Mouse (Mus musculus): ENCODE data around the gene Klf13. TPM values are rescaled to one million over a fixed set of nuclear protein-coding genes. Genes with fewer than 3 reads are reported as not detected.

Gene Klf13
- polyA plus RNA-seq, 1 experiment from 2014 or later = 14.1 TPM

GRCm38 (mm10) chr7:63924151-63924550 lies 14.6 kb downstream of the Klf13 start:
- Histone ChIP-seq H3K4me3 (replicated peaks) (no peak overlapping the region), H3K27me3 (no peaks in the 10 kb centered on the region), H3K9me3 (replicated peaks) (no peaks in the 10 kb centered on the region), H3K27ac (no peak overlapping the region), H3K4me1 (replicated peaks) (peaks cover 96% of the 10 kb centered on the region), H3K9ac (no peak overlapping the region), H3K4me2 (no peak overlapping the region), H3K36me3 (peaks cover 3% of the 10 kb centered on the region; the same call in 1 of the 2 replicates)
- ATAC-seq (ENCODE audit: low read depth) = no peak
- DNase-seq = no peak
- WGBS (ENCODE audit: insufficient replicate concordance) = 67% methylated on average over 1 of the region's 1 CpGs

DNA sequence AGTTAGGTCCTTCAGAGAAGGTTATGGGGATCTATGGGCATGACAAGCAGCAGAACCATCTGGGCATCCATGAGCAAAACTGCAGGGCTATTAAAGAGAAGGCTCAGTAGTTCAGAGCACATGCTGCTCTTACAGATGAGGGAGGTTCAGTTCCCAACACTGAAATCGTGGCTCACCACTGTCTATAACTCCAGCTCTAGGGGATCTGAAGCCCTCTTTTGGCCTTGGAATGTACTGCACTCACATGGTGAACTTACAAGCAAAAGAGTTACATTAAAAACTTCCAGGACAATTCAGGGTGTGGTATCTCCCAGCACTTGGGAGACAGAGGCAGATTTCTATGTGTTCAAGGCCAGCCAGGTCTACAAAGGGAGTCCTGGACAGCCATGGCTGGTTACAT lies 15.7 kb downstream of the Klf13 start:
- DNase-seq (no peak), ATAC-seq (ENCODE audit: low read depth) (no peak)
- Histone ChIP-seq H3K9me3 (replicated peaks) (no peaks in the 10 kb centered on the region), H3K4me2 (no peak overlapping the region), H3K9ac (no peak overlapping the region), H3K4me3 (replicated peaks) (no peak overlapping the region), H3K27me3 (no peaks in the 10 kb centered on the region), H3K4me1 (replicated peaks) (peaks cover 98% of the 10 kb centered on the region), H3K36me3 (peaks cover 3% of the 10 kb centered on the region; the same call in 1 of the 2 replicates), H3K27ac (no peak overlapping the region)
- 74% methylated on average over 1 of the region's 1 CpGs for WGBS (ENCODE audit: insufficient replicate concordance)

DNA sequence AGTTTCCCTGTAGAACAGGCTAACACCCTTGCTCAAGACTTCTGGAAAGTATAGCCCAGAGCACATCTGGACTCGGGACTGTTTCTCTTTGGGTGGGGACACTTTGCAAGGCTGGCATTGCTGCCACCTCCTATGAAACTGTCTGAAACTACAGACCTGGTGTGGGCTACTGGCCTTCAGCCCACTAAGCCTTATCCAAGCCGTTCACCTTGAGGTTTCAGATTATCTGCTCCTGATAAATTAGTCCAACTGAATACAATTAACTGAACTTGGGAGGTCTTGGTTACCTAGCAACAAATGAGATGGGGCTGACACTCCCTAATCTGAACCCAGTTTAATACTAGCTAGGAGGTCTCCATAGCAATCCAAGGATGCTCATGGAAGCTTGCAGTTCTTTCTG lies 16.1 kb downstream of the Klf13 start:
- Histone ChIP-seq H3K27me3 (no peaks in the 10 kb centered on the region), H3K36me3 (peaks cover 3% of the 10 kb centered on the region; the same call in 1 of the 2 replicates), H3K9me3 (replicated peaks) (no peaks in the 10 kb centered on the region), H3K27ac (no peak overlapping the region), H3K4me1 (replicated peaks) (peaks cover 97% of the 10 kb centered on the region), H3K4me3 (replicated peaks) (no peak overlapping the region), H3K4me2 (no peak overlapping the region), H3K9ac (no peak overlapping the region)
- ATAC-seq (ENCODE audit: low read depth) = peak; percentile 33; the same call in 1 of the 2 replicates
- WGBS (ENCODE audit: insufficient replicate concordance) = 33% methylated on average over 2 of the region's 2 CpGs
- DNase-seq = no peak

DNA sequence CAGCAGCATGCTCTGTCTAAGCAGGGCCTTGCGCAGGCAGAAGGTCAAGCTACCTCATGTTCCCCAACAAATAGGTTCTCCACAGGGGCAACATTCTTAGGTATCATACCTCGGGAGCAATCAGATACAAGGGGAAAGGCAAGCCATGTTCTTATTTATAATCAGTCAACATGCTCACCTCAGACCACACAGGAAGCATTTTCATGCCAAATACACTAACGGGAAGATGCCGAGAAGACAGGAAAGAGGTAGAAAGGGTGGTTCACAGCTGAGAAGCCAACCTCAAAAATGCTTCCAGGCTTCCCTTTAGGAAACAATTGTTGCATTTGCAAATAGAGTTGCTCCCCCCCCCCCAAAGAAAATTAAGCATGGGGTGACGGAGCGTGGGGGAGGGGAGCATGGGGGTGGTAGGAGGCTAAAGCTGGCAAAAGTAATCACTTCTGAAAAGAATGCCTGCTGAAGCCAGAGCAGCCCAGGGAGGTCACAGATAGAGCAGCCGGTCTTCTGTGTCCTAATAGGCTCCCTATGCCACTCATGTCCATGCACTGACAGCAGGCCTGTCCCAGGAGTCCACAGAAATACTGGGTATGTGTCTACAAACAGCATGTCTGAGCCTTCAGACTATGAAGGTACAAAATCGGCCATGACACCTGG lies 16.7 kb downstream of the Klf13 start:
- peaks cover 3% of the 10 kb centered on the region; the same call in 1 of the 2 replicates for H3K36me3 ChIP-seq
- no peaks in the 10 kb centered on the region for H3K27me3 ChIP-seq
- peaks cover 91% of the 10 kb centered on the region for H3K4me1 ChIP-seq (replicated peaks)
- DNase-seq = no peak
- no peaks in the 10 kb centered on the region for H3K9me3 ChIP-seq (replicated peaks)
- H3K27ac ChIP-seq = no peak overlapping the region
- no peak overlapping the region for H3K9ac ChIP-seq
- ATAC-seq (ENCODE audit: low read depth) = no peak
- 58% methylated on average over 8 of the region's 8 CpGs for WGBS (ENCODE audit: insufficient replicate concordance)
- H3K4me3 ChIP-seq (replicated peaks) = no peak overlapping the region
- H3K4me2 ChIP-seq = no peak overlapping the region

DNA sequence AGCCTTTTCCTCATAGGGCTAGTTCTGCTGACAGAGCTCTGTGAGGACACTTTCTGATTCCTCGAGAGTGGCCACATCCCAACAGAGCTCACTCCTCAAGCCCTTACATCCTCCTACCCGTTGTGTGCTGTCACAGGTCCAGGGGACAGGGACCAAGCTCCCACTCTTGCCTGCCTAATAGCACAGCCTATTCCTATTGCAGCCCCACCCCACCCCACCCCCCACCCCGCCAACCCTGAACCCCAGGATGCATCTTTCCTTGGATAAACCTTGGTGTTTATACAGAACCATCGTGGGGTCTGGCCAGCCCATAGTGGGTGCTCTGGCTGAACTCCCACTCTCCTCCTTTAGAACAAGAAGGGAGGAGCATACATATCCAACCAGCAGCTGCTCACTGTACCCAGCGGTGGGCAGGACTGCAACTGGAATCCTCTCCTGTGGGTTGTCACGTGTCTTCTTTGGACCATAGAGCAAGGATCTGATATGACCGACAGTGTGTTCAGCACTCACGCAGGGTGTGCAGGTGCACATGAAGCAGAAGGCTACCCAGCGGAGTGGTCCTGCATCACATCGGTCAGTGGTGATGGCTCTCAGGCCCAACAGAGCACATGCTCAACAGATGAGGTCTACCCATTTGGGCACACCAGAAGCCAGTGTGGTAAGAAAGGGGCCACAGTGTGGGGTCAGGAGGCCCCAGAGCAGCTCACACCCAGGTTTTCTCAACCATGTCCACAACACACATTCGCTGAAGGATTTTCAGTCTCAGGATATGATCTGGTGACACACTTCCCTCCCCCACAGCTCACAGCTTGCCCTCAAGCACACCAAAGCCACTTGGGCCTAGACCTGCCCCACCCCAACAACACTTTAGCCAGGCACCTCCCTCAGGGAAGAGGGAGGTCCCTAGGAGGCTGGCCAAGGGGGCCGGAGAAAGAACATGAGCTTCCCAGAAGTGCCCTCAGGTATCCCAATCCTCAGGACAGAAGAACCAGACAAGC lies 19.6 kb downstream of the Klf13 start:
- no peaks in the 10 kb centered on the region for H3K27me3 ChIP-seq
- DNase-seq (no peak), ATAC-seq (ENCODE audit: low read depth) (no peak)
- H3K36me3 ChIP-seq = peaks cover 3% of the 10 kb centered on the region; the same call in 1 of the 2 replicates
- H3K27ac ChIP-seq = peak overlapping the region; percentile 47
- H3K4me3 ChIP-seq (replicated peaks) = no peak overlapping the region
- no peak overlapping the region for H3K9ac ChIP-seq
- no peak overlapping the region; the same call in 1 of the 2 replicates for H3K4me2 ChIP-seq
- no peaks in the 10 kb centered on the region for H3K9me3 ChIP-seq (replicated peaks)
- peaks cover 85% of the 10 kb centered on the region for H3K4me1 ChIP-seq (replicated peaks)
- 71% methylated on average over 12 of the region's 12 CpGs for WGBS (ENCODE audit: insufficient replicate concordance)

GRCm38 (mm10) chr7:63917693-63918092 lies 21.0 kb downstream of the Klf13 start:
- DNase-seq (no peak), ATAC-seq (ENCODE audit: low read depth) (no peak)
- no peak overlapping the region for H3K9ac ChIP-seq
- WGBS (ENCODE audit: insufficient replicate concordance) = 76% methylated on average over 6 of the region's 6 CpGs
- H3K9me3 ChIP-seq (replicated peaks) = no peaks in the 10 kb centered on the region
- H3K36me3 ChIP-seq = no peaks in the 10 kb centered on the region
- no peaks in the 10 kb centered on the region for H3K27me3 ChIP-seq
- H3K4me1 ChIP-seq (replicated peaks) = peaks cover 86% of the 10 kb centered on the region
- no peak overlapping the region for H3K4me2 ChIP-seq
- no peak overlapping the region for H3K4me3 ChIP-seq (replicated peaks)
- no peak overlapping the region for H3K27ac ChIP-seq

- Histone ChIP-seq H3K27ac (no peak within 1 kb of the TSS), H3K9me3 (replicated peaks) (no peaks in the 10 kb centered on the region), H3K4me2 (no peak within 1 kb of the TSS), H3K27me3 (no peaks in the 10 kb centered on the region), H3K4me1 (replicated peaks) (peaks cover 87% of the 10 kb centered on the region), H3K9ac (no peak within 1 kb of the TSS), H3K4me3 (replicated peaks) (no peak within 1 kb of the TSS), H3K36me3 (no peaks in the 10 kb centered on the region)
- no peak for ATAC-seq (ENCODE audit: low read depth)
- DNase-seq = no peak
- 78% methylated on average over 6 of the region's 6 CpGs for WGBS (ENCODE audit: insufficient replicate concordance)
These were observed 22.3 kb downstream of the Klf13 start, which contains the start of gene E030018B13Rik for GRCm38 (mm10) chr7:63916268-63916907. Gene E030018B13Rik (plus strand): TSS chr7:63916857.

DNA sequence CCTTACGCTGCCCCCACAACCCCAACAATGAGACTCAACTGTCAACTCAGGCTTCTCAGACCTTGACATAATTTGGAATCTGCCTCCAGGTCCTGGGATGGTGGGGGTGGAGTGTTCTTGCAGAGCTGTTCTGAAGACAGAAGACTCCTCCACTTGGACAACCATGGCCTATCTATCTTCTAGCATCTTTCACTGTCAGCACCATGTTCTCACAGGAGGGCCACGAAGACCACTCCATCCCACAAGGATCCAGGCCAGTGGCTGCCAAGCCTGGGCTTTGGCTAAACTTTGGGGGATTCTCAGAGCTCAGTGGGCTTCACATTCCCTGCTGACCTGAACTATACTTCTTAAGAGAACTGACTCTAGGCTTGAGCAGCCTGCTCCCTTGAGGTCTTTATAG lies 23.8 kb downstream of the Klf13 start:
- Histone ChIP-seq H3K4me3 (replicated peaks) (no peak overlapping the region), H3K36me3 (no peaks in the 10 kb centered on the region), H3K9ac (no peak overlapping the region), H3K9me3 (replicated peaks) (no peaks in the 10 kb centered on the region), H3K4me2 (no peak overlapping the region), H3K27me3 (no peaks in the 10 kb centered on the region), H3K27ac (no peak overlapping the region), H3K4me1 (replicated peaks) (peaks cover 87% of the 10 kb centered on the region)
- DNase-seq (no peak), ATAC-seq (ENCODE audit: low read depth) (no peak)
- WGBS (ENCODE audit: insufficient replicate concordance) = 86% methylated on average over 2 of the region's 2 CpGs

DNA sequence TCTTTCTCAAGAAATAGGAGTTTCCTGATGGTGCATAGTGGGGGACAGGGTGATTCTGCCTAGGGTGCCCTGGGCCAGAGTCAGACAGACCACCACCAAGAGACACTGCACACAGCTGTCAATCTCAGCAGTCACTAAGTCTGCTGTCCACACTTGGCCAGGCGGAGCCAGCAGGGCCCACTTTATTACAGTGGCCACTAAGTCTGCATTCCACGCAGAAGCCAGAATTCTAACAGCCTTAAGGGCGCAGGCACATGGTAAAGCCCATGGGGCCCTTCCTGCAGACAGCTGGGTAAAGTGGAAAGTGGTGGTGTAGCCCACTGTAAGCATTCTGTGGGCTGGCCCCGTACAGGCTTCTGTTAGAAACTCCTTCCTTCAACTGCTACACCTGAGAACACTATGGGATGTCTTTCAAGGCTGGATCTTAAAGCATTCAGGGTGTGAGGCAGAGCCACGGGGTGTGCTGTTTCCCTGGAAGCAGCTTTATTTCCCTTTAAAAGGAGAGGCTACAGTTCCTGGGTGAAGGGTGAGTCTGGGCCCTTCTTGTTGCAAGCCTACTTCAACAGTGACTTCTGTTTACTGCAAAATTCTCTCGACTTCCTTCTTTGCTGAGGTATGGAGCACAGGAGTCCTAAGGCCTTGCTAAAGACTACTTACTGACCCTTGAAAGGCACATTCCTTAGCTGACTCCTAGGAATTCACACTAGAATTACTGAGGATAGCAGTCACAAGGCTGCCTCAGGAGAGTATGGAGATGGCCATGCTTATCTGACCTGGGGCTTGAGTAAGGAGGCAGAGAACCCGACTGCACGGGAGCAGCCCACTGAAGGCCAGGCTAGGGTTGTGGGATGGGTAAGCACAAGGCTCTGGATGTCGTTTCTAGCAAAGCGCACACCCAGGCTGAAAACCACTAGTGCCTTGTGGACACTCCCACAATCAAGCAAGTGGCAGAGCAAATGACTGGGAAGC lies 24.7 kb downstream of the Klf13 start:
- Histone ChIP-seq H3K9me3 (replicated peaks) (no peaks in the 10 kb centered on the region), H3K4me1 (replicated peaks) (peaks cover 86% of the 10 kb centered on the region), H3K9ac (no peak overlapping the region), H3K4me3 (replicated peaks) (no peak overlapping the region), H3K27ac (no peak overlapping the region), H3K36me3 (no peaks in the 10 kb centered on the region), H3K27me3 (no peaks in the 10 kb centered on the region), H3K4me2 (no peak overlapping the region)
- DNase-seq (no peak), ATAC-seq (ENCODE audit: low read depth) (no peak)
- WGBS (ENCODE audit: insufficient replicate concordance) = 67% methylated on average over 10 of the region's 10 CpGs

DNA sequence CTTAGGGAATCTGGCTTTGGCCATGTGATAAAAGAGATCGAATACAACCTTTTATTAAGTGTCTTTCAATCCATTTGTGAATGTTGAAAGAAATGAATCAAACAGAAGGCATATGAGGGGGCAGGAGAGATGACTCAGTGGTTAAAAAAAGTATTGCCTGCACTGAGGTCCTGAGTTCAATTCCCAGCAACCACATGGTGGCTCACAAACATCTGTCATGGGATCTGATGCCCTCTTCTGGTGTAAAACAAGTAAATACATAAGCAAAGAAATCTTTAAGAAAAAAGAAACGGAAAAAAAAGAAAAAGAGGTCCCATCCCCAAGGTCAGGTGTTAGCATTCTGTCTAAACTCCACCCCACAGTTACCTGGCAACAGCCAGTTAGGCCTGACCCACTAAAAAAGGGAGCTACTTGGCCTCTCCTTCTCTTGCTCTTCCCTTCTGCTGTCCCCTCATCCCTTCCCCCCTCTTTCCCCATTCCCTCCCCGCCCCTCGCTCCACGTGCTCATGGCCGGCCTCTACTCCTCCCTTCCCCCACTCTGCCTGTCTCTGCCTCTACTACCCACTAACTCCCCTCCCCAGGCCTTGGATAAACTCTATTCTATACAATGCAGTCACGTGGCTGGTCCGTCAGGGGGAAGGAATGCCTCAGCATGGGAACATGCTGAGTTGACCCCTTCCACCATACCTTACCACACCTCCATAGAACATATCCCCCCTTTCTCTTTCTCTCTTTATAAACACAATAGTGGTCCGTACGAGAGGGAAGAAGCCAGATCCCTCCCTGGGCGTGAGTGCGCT lies 25.6 kb downstream of the Klf13 start:
- no peak overlapping the region for H3K27ac ChIP-seq
- no peaks in the 10 kb centered on the region for H3K36me3 ChIP-seq
- no peaks in the 10 kb centered on the region for H3K9me3 ChIP-seq (replicated peaks)
- ATAC-seq (ENCODE audit: low read depth) (no peak), DNase-seq (no peak)
- H3K4me3 ChIP-seq (replicated peaks) = no peak overlapping the region
- H3K9ac ChIP-seq = no peak overlapping the region
- no peaks in the 10 kb centered on the region for H3K27me3 ChIP-seq
- 65% methylated on average over 12 of the region's 12 CpGs for WGBS (ENCODE audit: insufficient replicate concordance)
- no peak overlapping the region for H3K4me2 ChIP-seq
- peaks cover 86% of the 10 kb centered on the region for H3K4me1 ChIP-seq (replicated peaks)

All from liver, embryonic 13.5 days (tissue).